ENCODE assay signal across 8 mouse cellular contexts in the genomic region with DNA sequence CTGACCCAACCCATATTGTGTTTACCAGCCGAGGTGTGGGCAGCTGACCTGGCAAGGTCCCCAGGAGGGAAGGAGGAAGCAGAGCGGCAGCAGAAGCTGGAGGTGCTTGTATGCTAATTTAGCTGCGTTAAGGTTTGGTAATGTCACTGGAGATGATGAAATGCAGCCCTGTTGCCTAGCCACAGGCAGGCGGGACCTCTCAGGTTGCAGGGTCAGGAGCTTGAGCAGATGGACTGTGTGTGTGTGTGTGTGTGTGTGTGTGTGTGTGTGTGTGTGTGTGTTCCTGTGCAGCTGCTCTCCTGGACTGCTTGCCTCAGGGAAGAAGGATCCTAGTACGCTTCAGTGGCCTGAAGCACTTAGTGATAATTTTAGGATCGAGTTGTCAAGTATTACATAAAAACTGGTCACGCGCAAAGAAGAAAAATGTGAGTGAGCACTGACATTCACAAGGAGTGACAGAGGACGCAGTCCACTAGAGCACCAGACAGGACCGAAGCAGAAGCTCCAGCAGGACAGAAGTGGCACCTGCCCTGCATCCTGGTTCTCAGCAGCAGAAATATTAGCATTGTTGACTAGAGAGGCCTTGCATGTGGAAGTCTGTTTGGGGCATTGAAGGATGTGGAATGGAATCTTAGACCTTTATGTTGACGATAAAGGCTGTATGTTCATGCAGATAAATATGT. TPM values are rescaled to one million over a fixed set of nuclear protein-coding genes. Genes with fewer than 3 reads are reported as not detected.
A peak's percentile ranks its signal among the peaks of the same experiment; 100 is the strongest.
DNase-seq lines count a peak whose midpoint lies in the region; ATAC-seq and TF ChIP-seq lines count a peak whose summit lies in the region.

No protein-coding gene starts in this region.

- 0 out of 2 replicates have a peak, but pooled peaks have one; percentile 33 for ATAC-seq in heart, embryonic 12.5 days (ENCODE audit: insufficient number of reproducible peaks, low FRiP score)
- ATAC-seq in forebrain, postnatal 0 days = 0 out of 2 replicates have a peak, but pooled peaks have one; percentile 29
- ATAC-seq in kidney, embryonic 16.5 days (ENCODE audit: low FRiP score, low TSS enrichment) = peak; percentile 93
- peak; percentile 84; the same call in 1 of the 2 replicates for ATAC-seq in stomach, embryonic 16.5 days (ENCODE audit: insufficient read depth, low FRiP score)

- H3K27ac ChIP-seq in heart, embryonic 12.5 days (ENCODE audit: poor library complexity, severe bottlenecking) = no peak overlapping the region
- H3K27ac ChIP-seq in forebrain, postnatal 0 days (ENCODE audit: low read depth, low read length) = no peak overlapping the region
- 0 out of 2 replicates have a peak overlapping the region, but pooled peaks have one; percentile 41 for H3K27ac ChIP-seq in kidney, embryonic 16.5 days (ENCODE audit: low read length)
- H3K27ac ChIP-seq in stomach, embryonic 16.5 days (ENCODE audit: low read length) = no peak overlapping the region

- peak overlapping the region; percentile 32 for H3K4me2 ChIP-seq in heart, embryonic 12.5 days
- H3K4me2 ChIP-seq in forebrain, postnatal 0 days (ENCODE audit: low read depth) = no peak overlapping the region
- H3K4me2 ChIP-seq in kidney, embryonic 16.5 days (replicated peaks; ENCODE audit: low read depth, low read length) = 0 out of 2 replicates have a peak overlapping the region, but pooled peaks have one; percentile 10
- no peak overlapping the region for H3K4me2 ChIP-seq in stomach, embryonic 16.5 days (ENCODE audit: low read depth, low read length)

- no peak for TF ChIP-seq CTCF in forebrain, postnatal 0 days (IDR thresholded peaks at IDR 0.05; ENCODE audit: low read depth)

- H3K4me3 ChIP-seq in heart, embryonic 12.5 days = no peak overlapping the region
- no peak overlapping the region for H3K4me3 ChIP-seq in forebrain, postnatal 0 days (ENCODE audit: low read depth, low read length)
- H3K4me3 ChIP-seq in kidney, embryonic 16.5 days (ENCODE audit: low read length) = no peak overlapping the region
- no peak overlapping the region for H3K4me3 ChIP-seq in stomach, embryonic 16.5 days (replicated peaks; ENCODE audit: low read length)

- peaks cover 20% of the 10 kb centered on the region for H3K4me1 ChIP-seq in heart, embryonic 12.5 days (replicated peaks)
- H3K4me1 ChIP-seq in forebrain, postnatal 0 days (ENCODE audit: insufficient read depth) = no peaks in the 10 kb centered on the region
- peaks cover 21% of the 10 kb centered on the region for H3K4me1 ChIP-seq in kidney, embryonic 16.5 days (ENCODE audit: insufficient read depth, low read length)
- H3K4me1 ChIP-seq in stomach, embryonic 16.5 days (ENCODE audit: control insufficient read depth, insufficient read depth, low read length) = no peaks in the 10 kb centered on the region; the same call in 1 of the 2 replicates

- 42% methylated on average over 11 of the region's 11 CpGs for WGBS in heart, embryonic 12.5 days
- 57% methylated on average over 11 of the region's 11 CpGs for WGBS in forebrain, postnatal 0 days
- WGBS in kidney, embryonic 16.5 days = 22% methylated on average over 11 of the region's 11 CpGs
- 39% methylated on average over 11 of the region's 11 CpGs for WGBS in stomach, embryonic 16.5 days

- no peaks in the 10 kb centered on the region for H3K9me3 ChIP-seq in heart, embryonic 12.5 days (replicated peaks)
- H3K9me3 ChIP-seq in forebrain, postnatal 0 days (ENCODE audit: low read length) = no peaks in the 10 kb centered on the region
- H3K9me3 ChIP-seq in kidney, embryonic 16.5 days (ENCODE audit: low read length) = no peaks in the 10 kb centered on the region
- no peaks in the 10 kb centered on the region for H3K9me3 ChIP-seq in stomach, embryonic 16.5 days (replicated peaks; ENCODE audit: control insufficient read depth, low read length)

- no peak for DNase-seq in heart, postnatal 25 days (ENCODE audit: low spot score)
- peak; percentile 79 for DNase-seq in cerebellum, adult 11-12 months
- DNase-seq in forebrain, postnatal 0 days = no peak
- peak; percentile 86 for DNase-seq in lung, postnatal 25 days (ENCODE audit: low spot score)
- DNase-seq in layer of hippocampus, postnatal 14 days (ENCODE audit: low spot score in 2 of 2) = no peak

- no peak overlapping the region for H3K9ac ChIP-seq in heart, embryonic 12.5 days
- no peak overlapping the region for H3K9ac ChIP-seq in forebrain, postnatal 0 days
- no peak overlapping the region for H3K9ac ChIP-seq in kidney, embryonic 16.5 days (replicated peaks; ENCODE audit: low read length)
- H3K9ac ChIP-seq in stomach, embryonic 16.5 days (ENCODE audit: low read length) = no peak overlapping the region

- no peaks in the 10 kb centered on the region for H3K27me3 ChIP-seq in heart, embryonic 12.5 days (replicated peaks)
- H3K27me3 ChIP-seq in forebrain, postnatal 0 days (ENCODE audit: insufficient read depth, low read length) = no peaks in the 10 kb centered on the region
- H3K27me3 ChIP-seq in kidney, embryonic 16.5 days (ENCODE audit: insufficient read depth, low read length) = no peaks in the 10 kb centered on the region
- H3K27me3 ChIP-seq in stomach, embryonic 16.5 days (ENCODE audit: control insufficient read depth, insufficient read depth, low read length) = no peaks in the 10 kb centered on the region

- intact Hi-C loops in heart, postnatal 25 days (cut with DNase I) = no loop called here

- no peaks in the 10 kb centered on the region for H3K36me3 ChIP-seq in heart, embryonic 12.5 days
- H3K36me3 ChIP-seq in forebrain, postnatal 0 days (ENCODE audit: insufficient read depth) = no peaks in the 10 kb centered on the region
- no peaks in the 10 kb centered on the region for H3K36me3 ChIP-seq in kidney, embryonic 16.5 days (ENCODE audit: insufficient read depth, low read length)
- H3K36me3 ChIP-seq in stomach, embryonic 16.5 days (ENCODE audit: control insufficient read depth, insufficient read depth, low read length) = no peaks in the 10 kb centered on the region

RNA-seq across cellular contexts. Expression of a gene that starts 14.8 kb away (rescaled TPM):
- polyA plus RNA-seq in heart, embryonic 12.5 days (2016; fragmentation: Nextera tagmentation; extraction: Ambion mirVana) = 0.08 and 0.15 TPM in 2 replicates
- total RNA-seq in heart, postnatal 25 days (2021) = not detected
- 0.33 and 0.46 TPM in 2 replicates for total RNA-seq in forebrain, postnatal 0 days (2014; rRNA removed)
- polyA plus RNA-seq in forebrain, postnatal 0 days (2015; fragmentation: Nextera tagmentation; extraction: Ambion mirVana) = 0.07 and 0.09 TPM in 2 replicates
- 0.19 and 0.21 TPM in 2 replicates for polyA plus RNA-seq in kidney, embryonic 16.5 days (2015; fragmentation: Nextera tagmentation; extraction: Ambion mirVana)
- polyA plus RNA-seq in stomach, embryonic 16.5 days (2015; fragmentation: Nextera tagmentation; extraction: Ambion mirVana) = 0.13 TPM in 1 of 2 replicates, not detected in the other
- 1 to 10 TPM; 1.0 to 1.5 TPM for total RNA-seq in layer of hippocampus, postnatal 14 days (2021)

RNA-seq across cellular contexts. Expression of a gene that starts 27.3 kb away (rescaled TPM):
- 15.9 and 16.2 TPM in 2 replicates for polyA plus RNA-seq in heart, embryonic 12.5 days (2016; fragmentation: Nextera tagmentation; extraction: Ambion mirVana)
- 10 to 100 TPM in 1 of 2 experiments, 1 to 10 TPM in 1; 9.9 to 11.0 TPM for total RNA-seq in heart, postnatal 25 days (2021)
- total RNA-seq in forebrain, postnatal 0 days (2014; rRNA removed) = 9.8 and 12.3 TPM in 2 replicates
- polyA plus RNA-seq in forebrain, postnatal 0 days (2015; fragmentation: Nextera tagmentation; extraction: Ambion mirVana) = 8.5 and 11.6 TPM in 2 replicates
- polyA plus RNA-seq in kidney, embryonic 16.5 days (2015; fragmentation: Nextera tagmentation; extraction: Ambion mirVana) = 43.8 and 45.6 TPM in 2 replicates
- 18.8 and 19.6 TPM in 2 replicates for polyA plus RNA-seq in stomach, embryonic 16.5 days (2015; fragmentation: Nextera tagmentation; extraction: Ambion mirVana)
- total RNA-seq in layer of hippocampus, postnatal 14 days (2021) = 10 to 100 TPM; 26.6 to 33.5 TPM

Comparison
In these comparisons a context has a peak if more than half of its experiments do, and no peak if none do; other contexts are left out.
1. ATAC-seq: peak in every context shown above with its lines; median percentile 93 in kidney, embryonic 16.5 days; 84 in stomach, embryonic 16.5 days; 33 in heart, embryonic 12.5 days; 29 in forebrain, postnatal 0 days.
2. H3K4me2 ChIP-seq: peak in heart, embryonic 12.5 days (single experiment) and kidney, embryonic 16.5 days (single experiment); none in forebrain, postnatal 0 days (single experiment) and stomach, embryonic 16.5 days (single experiment).
3. DNase-seq: peak in cerebellum, adult 11-12 months (single experiment) and lung, postnatal 25 days (single experiment); none in heart, postnatal 25 days (single experiment), forebrain, postnatal 0 days (single experiment) and layer of hippocampus, postnatal 14 days (0 of 2).